Mouse (Mus musculus): ENCODE data around the gene Sel1l3. TPM values are rescaled to one million over a fixed set of nuclear protein-coding genes. Genes with fewer than 3 reads are reported as not detected.

The Sel1l3 gene
- 10 to 100 TPM; 66.6 to 70.5 TPM for total RNA-seq (2021)
- long read RNA-seq, experiment 1, full-length matches to known transcripts: 53 of 68 reads
- long read RNA-seq, experiment 1, partial matches to known transcripts: 8 of 68 reads
- long read RNA-seq, experiment 1, other reads (novel, unspliced or antisense): 7 of 68 reads
- long read RNA-seq, experiment 2, full-length matches to known transcripts: 30 of 47 reads
- long read RNA-seq, experiment 2, partial matches to known transcripts: 8 of 47 reads
- long read RNA-seq, experiment 2, other reads (novel, unspliced or antisense): 9 of 47 reads

DNA sequence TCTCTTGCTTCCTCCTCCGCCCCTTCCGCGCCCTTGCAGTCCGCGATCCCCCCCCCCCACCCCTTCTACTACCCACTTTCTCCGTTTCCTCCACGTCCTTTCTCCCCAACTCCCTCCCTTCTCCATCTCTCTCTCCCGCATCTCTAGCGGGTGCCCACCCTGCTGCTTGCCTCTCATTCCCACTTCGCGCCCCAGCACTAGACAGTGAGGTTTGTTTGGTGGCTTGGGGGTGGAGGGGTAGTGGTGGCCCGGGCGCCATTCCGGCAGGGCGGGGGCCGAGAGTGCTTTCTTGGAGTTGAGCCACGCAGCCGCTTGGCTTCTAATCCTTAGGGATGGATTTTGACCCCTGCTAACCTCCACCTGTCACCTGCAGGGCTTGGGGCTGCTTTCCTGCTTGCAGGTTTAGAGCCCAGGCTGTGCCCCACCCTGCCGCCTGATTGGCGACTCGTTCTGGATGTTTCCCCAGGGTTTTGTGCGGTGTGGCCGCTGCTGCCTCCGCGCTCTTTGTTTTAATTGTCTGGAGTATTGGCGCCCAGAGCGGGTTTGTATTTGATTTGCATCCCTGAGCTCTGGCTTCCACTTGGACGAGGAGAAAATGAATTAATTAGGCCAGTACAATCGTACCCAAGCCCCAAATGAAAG, at the start of gene Sel1l3:
Gene Sel1l3 (minus strand): TSS at position 217 of the 642 bp plus-strand sequence.
- peak within 1 kb of the TSS; percentile 90 for H3K27ac ChIP-seq
- DNase-seq (ENCODE audit: extremely low spot score in 1 of 2, low spot score in 2 of 2): peak; percentile 35 to 50
- intact Hi-C loops (cut with DNase I): loop anchor here (2.0 to 5.0 kb wide), 2 partner anchors 53 to 57 kb away; partner anchors contain the start of gene Smim20
- TF ChIP-seq CTCF (IDR thresholded peaks at IDR 0.05): no peak
- H3K4me3 ChIP-seq: peak within 1 kb of the TSS; percentile 86

DNA sequence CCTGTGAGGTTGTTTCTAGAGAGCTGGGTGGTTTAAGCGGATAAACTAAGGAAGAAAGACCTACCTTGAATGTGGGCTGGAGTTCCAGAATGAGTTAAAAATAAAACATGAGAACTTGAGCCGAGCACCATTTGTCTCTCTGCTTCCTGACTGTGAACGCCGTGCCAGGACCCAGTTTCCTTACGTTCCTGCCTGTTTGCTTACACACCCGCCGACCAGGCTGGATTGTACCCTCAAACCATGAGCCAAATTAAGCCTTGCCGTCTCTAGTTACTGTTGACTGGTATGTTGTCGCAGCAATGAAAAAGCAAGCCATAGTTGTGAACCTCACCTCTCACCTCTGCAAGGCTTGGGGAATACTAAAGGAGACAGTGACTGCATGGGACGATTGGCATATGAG, 48.3 kb upstream of the Sel1l3 start:
- intact Hi-C loops (cut with DNase I): no loop called here

DNA sequence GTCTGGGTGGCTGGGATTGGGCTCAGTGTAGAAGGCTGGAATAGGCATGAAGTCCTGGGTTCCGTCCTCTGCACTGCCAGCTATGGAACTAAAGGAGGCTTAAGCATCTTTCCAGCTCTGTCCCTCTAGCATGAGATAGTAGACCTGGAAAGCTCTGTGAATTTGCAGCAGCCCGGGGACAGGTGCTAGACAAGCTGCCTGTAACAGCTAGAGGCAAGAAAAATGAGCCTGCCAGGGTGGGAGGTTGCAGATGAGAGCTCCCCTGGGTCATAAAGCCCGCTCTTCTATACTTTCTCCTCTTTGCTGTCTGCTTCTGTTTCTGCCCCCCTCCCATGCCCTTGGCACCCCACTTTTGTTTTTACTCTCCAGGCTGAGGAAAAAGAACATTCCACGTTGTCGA, 46.2 kb upstream of the Sel1l3 start:
- no peak for DNase-seq (ENCODE audit: extremely low spot score in 1 of 2, low spot score in 2 of 2)
- intact Hi-C loops (cut with DNase I): no loop called here

More for the DNA sequence above, 48.3 kb upstream of the Sel1l3 start:
- TF ChIP-seq CTCF (IDR thresholded peaks at IDR 0.05): no peak
- no peak for DNase-seq (ENCODE audit: extremely low spot score in 1 of 2, low spot score in 2 of 2)
- no peak overlapping the region for H3K4me3 ChIP-seq
- no peak overlapping the region for H3K27ac ChIP-seq

DNA sequence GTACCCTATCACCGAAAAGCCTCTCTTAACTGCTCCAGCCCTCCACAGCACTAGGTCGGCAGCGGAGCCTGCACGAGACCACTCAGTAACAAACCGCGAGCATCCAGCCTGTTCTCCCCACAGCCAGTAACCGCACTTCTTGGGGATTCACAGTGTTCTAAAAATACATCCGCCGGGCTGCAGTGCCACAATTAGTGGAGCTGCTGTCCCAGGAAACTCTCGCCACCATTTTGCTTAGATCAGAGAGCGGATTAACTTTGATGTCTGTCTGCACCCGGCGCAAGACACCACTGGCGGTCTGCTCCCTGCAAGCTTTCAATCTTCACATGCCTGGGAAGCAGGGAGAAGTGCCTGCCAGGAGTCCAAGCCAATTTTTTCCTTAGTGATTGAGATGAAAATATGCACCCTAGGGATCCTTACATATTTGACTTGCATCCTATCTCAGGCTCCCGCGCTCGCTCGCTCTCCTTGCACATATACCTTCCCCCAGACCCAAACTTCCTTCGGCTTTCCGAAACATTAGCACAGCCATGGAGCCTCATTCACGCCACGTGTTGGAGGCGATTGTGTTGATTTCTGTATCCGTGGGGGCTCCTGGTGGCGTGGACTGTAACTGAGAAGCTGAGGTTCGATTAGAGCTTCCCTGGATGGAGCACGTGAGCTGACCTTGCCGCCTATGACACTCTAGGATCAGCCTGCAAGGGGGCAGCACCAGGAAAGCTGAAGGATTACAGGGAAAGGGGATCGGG, 44.5 kb upstream of the Sel1l3 start:
- DNase-seq (ENCODE audit: extremely low spot score in 1 of 2, low spot score in 2 of 2): peak in 1 of 2 experiments; percentile 34
- intact Hi-C loops (cut with DNase I): no loop called here
- peak overlapping the region; percentile 49 for H3K4me3 ChIP-seq
- TF ChIP-seq CTCF (IDR thresholded peaks at IDR 0.05): no peak; the same call in 1 of the 2 replicates
- peak overlapping the region; percentile 21 for H3K27ac ChIP-seq

More for the DNA sequence above, 46.2 kb upstream of the Sel1l3 start:
- no peak overlapping the region for H3K27ac ChIP-seq
- no peak overlapping the region for H3K4me3 ChIP-seq
- no peak for TF ChIP-seq CTCF (IDR thresholded peaks at IDR 0.05)

DNA sequence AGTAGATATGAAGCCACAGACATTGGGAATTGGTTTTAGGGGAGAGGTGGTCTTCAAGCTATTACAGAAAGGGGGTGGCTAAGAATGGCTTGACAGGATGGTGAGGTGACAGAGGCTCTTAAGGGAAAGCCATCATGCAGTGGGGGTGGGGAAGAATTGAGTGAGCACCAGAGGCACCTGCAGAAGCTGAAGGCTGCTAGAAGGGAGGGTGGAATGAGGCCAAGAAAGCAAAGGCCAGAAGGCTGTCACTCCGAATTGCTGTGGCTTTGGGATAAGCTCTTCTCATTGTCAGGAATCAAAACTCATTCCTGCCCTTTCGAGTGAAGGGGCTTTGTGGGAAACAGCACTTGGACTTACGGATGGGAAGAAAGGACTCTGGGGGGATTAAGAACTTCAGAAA, 41.1 kb upstream of the Sel1l3 start:
- Histone ChIP-seq H3K27ac (no peak overlapping the region), H3K4me3 (no peak overlapping the region)
- intact Hi-C loops (cut with DNase I): no loop called here
- no peak for TF ChIP-seq CTCF (IDR thresholded peaks at IDR 0.05)
- no peak for DNase-seq (ENCODE audit: extremely low spot score in 1 of 2, low spot score in 2 of 2)

DNA sequence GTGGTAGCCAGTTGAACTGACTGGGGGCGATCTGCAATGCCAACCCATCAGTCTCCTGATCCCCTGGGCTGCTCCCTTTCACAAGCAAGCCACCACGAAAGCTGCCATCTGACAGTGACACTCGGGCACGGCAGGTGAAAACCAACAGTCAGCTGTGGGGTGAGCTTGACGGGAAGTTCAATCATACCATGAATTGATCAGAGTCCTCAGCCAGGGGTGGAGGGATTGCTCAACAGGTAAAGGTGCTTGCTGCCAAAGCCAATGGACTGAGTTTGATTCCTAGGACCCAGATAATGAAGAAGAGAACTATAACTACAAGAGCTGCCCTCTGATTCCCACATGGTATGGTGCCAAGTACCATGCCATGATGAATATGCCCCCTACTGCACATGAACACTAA, 40.4 kb upstream of the Sel1l3 start:
- TF ChIP-seq CTCF (IDR thresholded peaks at IDR 0.05): no peak
- Histone ChIP-seq H3K27ac (no peak overlapping the region), H3K4me3 (no peak overlapping the region)
- no peak for DNase-seq (ENCODE audit: extremely low spot score in 1 of 2, low spot score in 2 of 2)
- intact Hi-C loops (cut with DNase I): no loop called here

DNA sequence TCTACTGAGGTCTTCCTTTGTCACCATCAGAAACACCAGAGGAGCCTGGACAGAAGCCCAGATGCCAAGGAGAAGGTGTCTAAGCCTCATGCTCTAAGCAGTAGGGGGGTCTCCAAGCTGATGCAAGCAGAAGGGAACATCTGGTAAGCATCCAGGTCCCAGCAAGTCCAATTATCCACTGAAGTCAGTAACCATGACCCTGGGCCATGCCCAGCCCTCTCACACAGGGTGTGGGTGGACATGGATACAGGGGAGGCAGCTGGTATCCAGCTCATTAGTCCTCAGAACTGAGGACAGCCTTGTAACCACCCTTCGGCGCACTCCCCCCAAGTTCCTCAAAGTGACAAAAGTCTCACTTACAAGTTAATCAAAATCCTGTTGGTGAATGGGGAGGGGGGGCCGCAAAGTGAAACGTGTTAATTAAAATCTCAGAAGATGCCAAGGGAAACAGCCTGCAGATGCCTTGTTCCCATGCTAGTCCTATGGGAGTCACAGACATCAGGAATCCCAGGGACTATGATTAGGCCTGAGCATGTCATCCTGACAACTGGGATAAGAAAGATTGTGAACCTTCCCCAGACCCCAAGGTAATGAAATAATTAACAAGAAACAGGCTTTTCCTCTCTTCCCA, 35.8 kb upstream of the Sel1l3 start:
- no peak for DNase-seq (ENCODE audit: extremely low spot score in 1 of 2, low spot score in 2 of 2)
- TF ChIP-seq CTCF (IDR thresholded peaks at IDR 0.05): no peak
- no peak overlapping the region for H3K27ac ChIP-seq
- intact Hi-C loops (cut with DNase I): no loop called here
- no peak overlapping the region for H3K4me3 ChIP-seq

DNA sequence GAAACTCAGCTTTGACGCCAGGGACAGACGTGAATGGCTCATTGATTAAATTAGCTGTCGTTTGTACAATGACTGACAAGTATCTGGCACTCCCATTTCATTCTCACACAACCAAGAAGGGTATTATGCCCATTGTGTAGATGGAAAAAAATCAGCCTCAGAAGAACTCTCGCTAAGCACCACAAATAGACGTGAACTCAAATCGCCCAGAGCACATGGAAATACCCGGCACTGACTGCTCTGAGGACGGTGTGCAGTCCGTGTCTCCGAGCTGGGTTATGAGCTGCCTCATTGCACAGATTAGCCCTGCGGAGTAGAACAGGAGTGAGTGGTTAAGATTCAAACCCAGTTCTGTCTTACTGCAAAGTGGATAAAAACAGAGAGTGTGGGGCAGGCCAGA, 34.8 kb upstream of the Sel1l3 start:
- Histone ChIP-seq H3K4me3 (no peak overlapping the region), H3K27ac (no peak overlapping the region)
- intact Hi-C loops (cut with DNase I): no loop called here
- TF ChIP-seq CTCF (IDR thresholded peaks at IDR 0.05): no peak
- DNase-seq (ENCODE audit: extremely low spot score in 1 of 2, low spot score in 2 of 2): no peak

DNA sequence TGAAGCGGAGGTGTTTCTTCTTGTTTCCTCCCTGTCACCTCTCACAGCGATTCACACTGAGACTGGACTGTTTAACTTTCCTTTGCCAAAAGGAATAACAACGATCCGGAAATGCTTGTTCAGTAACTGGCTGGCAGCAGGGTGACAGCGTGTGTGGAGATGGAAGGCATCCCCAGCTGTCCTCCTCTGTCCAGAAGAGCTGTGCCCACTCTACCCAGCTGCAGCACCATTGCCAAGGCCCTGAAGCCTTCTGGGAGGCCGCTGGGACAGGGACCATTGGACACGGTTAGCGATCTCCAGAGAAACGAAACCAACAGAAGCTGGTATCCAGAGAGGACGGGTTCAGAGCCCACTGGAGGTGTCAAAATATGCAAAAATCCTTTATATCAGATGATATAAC, 30.2 kb upstream of the Sel1l3 start:
- no peak for DNase-seq (ENCODE audit: extremely low spot score in 1 of 2, low spot score in 2 of 2)
- Histone ChIP-seq H3K27ac (peak overlapping the region; percentile 64; the same call in 1 of the 2 replicates), H3K4me3 (no peak overlapping the region)
- no peak for TF ChIP-seq CTCF (IDR thresholded peaks at IDR 0.05)
- intact Hi-C loops (cut with DNase I): no loop called here

DNA sequence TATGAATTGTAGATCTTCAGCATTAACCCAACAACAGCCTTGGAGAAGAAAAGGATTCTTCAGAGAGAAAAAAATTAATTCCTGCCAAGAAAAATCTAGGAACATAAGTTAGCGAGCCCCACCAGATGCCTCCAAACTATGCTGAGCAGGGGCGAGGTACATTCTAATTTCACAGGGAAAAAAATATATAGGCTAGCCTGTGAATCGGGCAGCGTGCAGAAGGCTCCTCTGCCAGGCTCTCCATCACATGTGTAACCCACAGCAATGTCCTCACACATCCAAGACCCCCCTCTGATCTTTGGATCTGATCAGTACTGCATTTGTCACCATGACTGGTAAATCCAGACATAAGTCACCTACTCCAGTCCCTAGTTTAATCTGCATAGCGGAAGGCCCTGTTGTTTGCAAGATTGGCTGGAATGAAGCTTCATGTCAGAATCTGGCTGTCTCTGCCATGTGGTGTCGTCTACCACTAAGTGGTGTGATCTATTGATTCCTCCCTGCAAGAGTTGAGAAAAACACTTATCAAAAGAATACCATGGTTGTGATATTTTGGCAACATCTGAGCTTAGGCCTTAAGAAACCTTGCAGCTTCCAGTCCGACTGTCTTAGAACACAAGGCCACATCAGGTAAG, 29.3 kb upstream of the Sel1l3 start:
- intact Hi-C loops (cut with DNase I): no loop called here
- no peak for TF ChIP-seq CTCF (IDR thresholded peaks at IDR 0.05)

DNA sequence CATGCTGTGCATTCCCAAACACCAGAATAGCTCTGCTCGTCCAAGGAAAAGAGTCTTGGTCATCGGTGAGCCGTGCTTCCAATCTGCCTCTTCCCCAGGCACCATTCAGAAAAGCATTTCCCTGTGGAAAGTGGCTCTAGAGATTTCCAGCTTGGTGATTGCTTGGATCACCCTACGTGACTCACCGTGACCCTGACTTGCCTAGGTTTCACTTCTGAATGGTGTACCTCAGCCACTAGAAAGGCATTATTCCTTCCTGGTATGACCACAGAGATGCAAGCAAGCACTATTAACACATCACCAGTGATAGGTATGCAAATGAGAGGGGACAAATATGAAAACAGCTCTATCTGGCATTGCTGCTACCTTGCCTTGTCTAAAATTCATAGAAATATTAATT, 28.2 kb upstream of the Sel1l3 start:
- intact Hi-C loops (cut with DNase I): no loop called here
- no peak for DNase-seq (ENCODE audit: extremely low spot score in 1 of 2, low spot score in 2 of 2)
- Histone ChIP-seq H3K4me3 (no peak overlapping the region), H3K27ac (0 out of 2 replicates have a peak overlapping the region, but pooled peaks have one; percentile 16)
- no peak for TF ChIP-seq CTCF (IDR thresholded peaks at IDR 0.05)

More for the DNA sequence above, 29.3 kb upstream of the Sel1l3 start:
- no peak overlapping the region for H3K4me3 ChIP-seq
- H3K27ac ChIP-seq: peak overlapping the region; percentile 64
- no peak for DNase-seq (ENCODE audit: extremely low spot score in 1 of 2, low spot score in 2 of 2)

Data from left cerebral cortex, adult 2 months (tissue).